Comparison of ENCODE assay signal across 16 mouse cellular contexts in genomic region chr5:102071241-102071640, GRCm38 (mm10). TPM values are rescaled to one million over a fixed set of nuclear protein-coding genes. Genes with fewer than 3 reads are reported as not detected.
DNase-seq lines count a peak whose midpoint lies in the region; ATAC-seq and TF ChIP-seq lines count a peak whose summit lies in the region.
"Had no signal": no experiment of that assay in that cellular context is flagged by ENCODE, and none has a peak within 500 bp of the region (broad histone marks: within the 10 kb centered on the region; RNA-seq: fewer than 3 reads in every experiment).

No protein-coding gene starts in this region.

- no peak for ATAC-seq in limb, embryonic 13.5 days (ENCODE audit: low FRiP score, low read depth)
- no peak for ATAC-seq in midbrain, postnatal 0 days (ENCODE audit: low FRiP score)
- no peak for ATAC-seq in megakaryocyte-erythroid progenitor cell, adult 5-6 weeks (replicated peaks; ENCODE audit: low FRiP score, low TSS enrichment, poor library complexity, severe bottlenecking)
- ATAC-seq: forebrain, embryonic 13.5 days had no signal

- no peak overlapping the region for H3K9ac ChIP-seq in limb, embryonic 13.5 days
- H3K9ac ChIP-seq in midbrain, postnatal 0 days (replicated peaks; ENCODE audit: low read length, poor library complexity, severe bottlenecking): no peak overlapping the region
- H3K9ac ChIP-seq: embryonic facial prominence, embryonic 12.5 days; forebrain, embryonic 13.5 days had no signal

- H3K9me3 ChIP-seq in embryonic facial prominence, embryonic 10.5 days: no peaks in the 10 kb centered on the region
- H3K9me3 ChIP-seq in limb, embryonic 13.5 days: no peaks in the 10 kb centered on the region
- no peaks in the 10 kb centered on the region for H3K9me3 ChIP-seq in midbrain, postnatal 0 days (ENCODE audit: low read length)
- H3K9me3 ChIP-seq: embryonic facial prominence, embryonic 12.5 days; forebrain, embryonic 13.5 days; liver, embryonic 13.5 days had no signal

- 49% methylated on average over 3 of the region's 3 CpGs for WGBS in embryonic facial prominence, embryonic 10.5 days
- 23% methylated on average over 3 of the region's 3 CpGs for WGBS in limb, embryonic 13.5 days
- 30% methylated on average over 3 of the region's 3 CpGs for WGBS in midbrain, postnatal 0 days

- H3K36me3 ChIP-seq in embryonic facial prominence, embryonic 10.5 days (replicated peaks): peaks cover 16% of the 10 kb centered on the region
- H3K36me3 ChIP-seq in limb, embryonic 13.5 days: peaks cover 7% of the 10 kb centered on the region
- no peaks in the 10 kb centered on the region; the same call in 1 of the 2 replicates for H3K36me3 ChIP-seq in midbrain, postnatal 0 days (ENCODE audit: insufficient read depth, low read length)
- H3K36me3 ChIP-seq: liver, embryonic 13.5 days had no signal

- peaks cover 47% of the 10 kb centered on the region for H3K4me1 ChIP-seq in embryonic facial prominence, embryonic 10.5 days
- peaks cover 35% of the 10 kb centered on the region for H3K4me1 ChIP-seq in limb, embryonic 13.5 days
- peaks cover 15% of the 10 kb centered on the region; the same call in 1 of the 2 replicates for H3K4me1 ChIP-seq in midbrain, postnatal 0 days (ENCODE audit: insufficient read depth, low read length)

- no peak overlapping the region for H3K27ac ChIP-seq in embryonic facial prominence, embryonic 10.5 days (replicated peaks)
- no peak overlapping the region for H3K27ac ChIP-seq in limb, embryonic 13.5 days
- 0 out of 2 replicates have a peak overlapping the region, but pooled peaks have one; percentile 99 for H3K27ac ChIP-seq in midbrain, postnatal 0 days (ENCODE audit: low read depth, low read length)
- H3K27ac ChIP-seq: embryonic facial prominence, embryonic 12.5 days; forebrain, embryonic 13.5 days; liver, embryonic 13.5 days had no signal

- peak overlapping the region; percentile 80; the same call in 1 of the 2 replicates for H3K4me2 ChIP-seq in limb, embryonic 13.5 days (replicated peaks)
- peak overlapping the region; percentile 56; the same call in 1 of the 2 replicates for H3K4me2 ChIP-seq in midbrain, postnatal 0 days (ENCODE audit: low read depth, low read length, poor library complexity, severe bottlenecking)

- no peaks in the 10 kb centered on the region for H3K27me3 ChIP-seq in embryonic facial prominence, embryonic 10.5 days (replicated peaks; ENCODE audit: low read depth, poor library complexity, severe bottlenecking)
- H3K27me3 ChIP-seq in limb, embryonic 13.5 days: no peaks in the 10 kb centered on the region
- no peaks in the 10 kb centered on the region for H3K27me3 ChIP-seq in midbrain, postnatal 0 days (ENCODE audit: insufficient read depth, low read length)
- H3K27me3 ChIP-seq: embryonic facial prominence, embryonic 12.5 days; forebrain, embryonic 13.5 days; liver, embryonic 13.5 days had no signal

- H3K4me3 ChIP-seq in embryonic facial prominence, embryonic 10.5 days: peak overlapping the region; percentile 95; the same call in 1 of the 2 replicates
- no peak overlapping the region for H3K4me3 ChIP-seq in limb, embryonic 13.5 days
- no peak overlapping the region for H3K4me3 ChIP-seq in midbrain, postnatal 0 days (ENCODE audit: low read depth, low read length)
- H3K4me3 ChIP-seq: embryonic facial prominence, embryonic 12.5 days had no signal

- DNase-seq in embryo, embryonic 10.5 days (ENCODE audit: low spot score): peak; percentile 31
- DNase-seq in embryo, embryonic 10 days (ENCODE audit: low spot score): no peak
- DNase-seq in embryonic facial prominence, embryonic 10.5 days (ENCODE audit: low spot score): no peak
- no peak for DNase-seq in midbrain, postnatal 0 days (ENCODE audit: low spot score)
- DNase-seq in kidney, adult 9 months: no peak
- no peak for DNase-seq in layer of hippocampus, adult 9-10 months (ENCODE audit: low spot score)
- DNase-seq: cerebellum, postnatal 14 days; heart, postnatal 10 days; kidney, adult 2 months; liver, embryonic 13.5 days; lung, postnatal 10 days; right cerebral cortex, postnatal 4 days had no signal

- no peak for TF ChIP-seq CTCF in midbrain, postnatal 0 days (IDR thresholded peaks at IDR 0.05)

RNA-seq across cellular contexts. Expression of gene Wdfy3, which starts 1.5 kb away (rescaled TPM):
- 17.0 and 17.2 TPM in 2 replicates for polyA plus RNA-seq in embryonic facial prominence, embryonic 10.5 days (2016; fragmentation: Nextera tagmentation; extraction: Ambion mirVana)
- polyA plus RNA-seq in limb, embryonic 13.5 days (2015; fragmentation: Nextera tagmentation; extraction: Ambion mirVana): 17.7 and 18.6 TPM in 2 replicates
- total RNA-seq in midbrain, postnatal 0 days (2014; rRNA removed): 87.9 and 89.2 TPM in 2 replicates
- polyA plus RNA-seq in midbrain, postnatal 0 days (2015; fragmentation: Nextera tagmentation; extraction: Ambion mirVana): 17.1 and 18.2 TPM in 2 replicates
- 19.4 and 24.2 TPM in 2 replicates for total RNA-seq in megakaryocyte-erythroid progenitor cell, adult 5-6 weeks (2014; fragmentation: Nextera tagmentation)
- 8.4 and 10.6 TPM in 2 replicates for total RNA-seq in megakaryocyte-erythroid progenitor cell, adult 5-6 weeks (2017)
